Mouse (Mus musculus): ENCODE measurements at regions not wholly inside any gene's neighbourhood (a gene's known extent, or its start where the extent isn't known, plus 50 kb on each side); places are given as distances from the start of the nearest gene placed in this dataset.

GRCm38 (mm10) chr15:36929786-36930185 lies 77.8 kb downstream of the Zfp706 start:
- no peak overlapping the region for H3K4me2 ChIP-seq (ENCODE audit: low read length)
- peaks cover 1% of the 10 kb centered on the region in 2 experiments for H3K4me1 ChIP-seq (ENCODE audit: control insufficient read depth in 2 of 2, insufficient read depth in 2 of 2, low read length in 2 of 2)
- WGBS, result 73% methylated on average over 2 of the region's 2 CpGs
- no peak overlapping the region for H3K27ac ChIP-seq (replicated peaks in 1 of 2; ENCODE audit: control insufficient read depth in 1 of 2, insufficient read depth in 1 of 2, low read depth in 2 of 2, low read length in 2 of 2)
- ATAC-seq (ENCODE audit: insufficient number of reproducible peaks, insufficient read depth, low FRiP score, low read depth), result no peak
- H3K27me3 ChIP-seq (ENCODE audit: control insufficient read depth, insufficient read depth, low read length), result no peaks in the 10 kb centered on the region
- H3K4me3 ChIP-seq (ENCODE audit: control insufficient read depth in 1 of 2, insufficient read depth in 1 of 2, low read depth in 1 of 2, low read length in 2 of 2), result no peak overlapping the region
- no peak overlapping the region for H3K9ac ChIP-seq (ENCODE audit: low read length)
- no peaks in the 10 kb centered on the region for H3K36me3 ChIP-seq (ENCODE audit: control insufficient read depth, insufficient read depth, low read length)
- no peaks in the 10 kb centered on the region for H3K9me3 ChIP-seq (ENCODE audit: control insufficient read depth, low read length)

- ATAC-seq (ENCODE audit: insufficient number of reproducible peaks, insufficient read depth, low FRiP score, low read depth), result no peak
- 81% methylated on average over 3 of the region's 3 CpGs for WGBS
Measured at GRCm38 (mm10) chr15:36929088-36929487, 78.5 kb downstream of the Zfp706 start.

DNA sequence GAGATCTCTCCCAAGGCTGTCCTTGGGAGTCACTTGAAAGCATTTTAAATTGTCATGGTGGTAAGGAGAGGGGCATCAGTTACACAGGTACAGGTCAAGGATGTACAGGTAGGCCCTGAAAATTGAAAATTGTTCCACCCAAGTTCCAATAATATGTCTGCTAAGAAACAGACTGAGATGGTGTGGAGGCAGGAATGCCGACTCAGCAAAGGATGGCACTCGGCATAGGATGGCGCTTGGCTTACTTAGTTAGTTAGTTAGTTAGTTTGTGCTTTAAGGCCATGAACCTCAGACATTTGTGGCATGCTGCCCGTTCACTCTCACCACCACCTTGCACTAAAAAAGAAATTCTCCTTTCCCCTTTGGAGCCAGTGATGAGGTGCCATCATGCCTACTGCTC lies 78.9 kb downstream of the Zfp706 start:
- Histone ChIP-seq H3K27me3 (ENCODE audit: control insufficient read depth, insufficient read depth, low read length) (no peaks in the 10 kb centered on the region), H3K27ac (replicated peaks in 1 of 2; ENCODE audit: control insufficient read depth in 1 of 2, insufficient read depth in 1 of 2, low read depth in 2 of 2, low read length in 2 of 2) (no peak overlapping the region), H3K4me2 (ENCODE audit: low read length) (no peak overlapping the region), H3K9me3 (ENCODE audit: control insufficient read depth, low read length) (no peaks in the 10 kb centered on the region), H3K9ac (ENCODE audit: low read length) (no peak overlapping the region), H3K4me3 (ENCODE audit: control insufficient read depth in 1 of 2, insufficient read depth in 1 of 2, low read depth in 1 of 2, low read length in 2 of 2) (no peak overlapping the region), H3K36me3 (ENCODE audit: control insufficient read depth, insufficient read depth, low read length) (no peaks in the 10 kb centered on the region), H3K4me1 (ENCODE audit: control insufficient read depth in 2 of 2, insufficient read depth in 2 of 2, low read length in 2 of 2) (peaks cover 11 to 12% of the 10 kb centered on the region in 2 experiments)
- ATAC-seq (ENCODE audit: insufficient number of reproducible peaks, insufficient read depth, low FRiP score, low read depth), result no peak
- WGBS, result 92% methylated on average over 4 of the region's 4 CpGs

More at GRCm38 (mm10) chr15:36929088-36929487, 78.5 kb downstream of the Zfp706 start:
- H3K4me3 ChIP-seq (ENCODE audit: control insufficient read depth in 1 of 2, insufficient read depth in 1 of 2, low read depth in 1 of 2, low read length in 2 of 2), result no peak overlapping the region
- H3K4me1 ChIP-seq (ENCODE audit: control insufficient read depth in 2 of 2, insufficient read depth in 2 of 2, low read length in 2 of 2), result peaks cover 7 to 8% of the 10 kb centered on the region in 2 experiments
- no peaks in the 10 kb centered on the region for H3K36me3 ChIP-seq (ENCODE audit: control insufficient read depth, insufficient read depth, low read length)
- no peak overlapping the region for H3K27ac ChIP-seq (replicated peaks in 1 of 2; ENCODE audit: control insufficient read depth in 1 of 2, insufficient read depth in 1 of 2, low read depth in 2 of 2, low read length in 2 of 2)
- H3K9me3 ChIP-seq (ENCODE audit: control insufficient read depth, low read length), result no peaks in the 10 kb centered on the region
- no peaks in the 10 kb centered on the region for H3K27me3 ChIP-seq (ENCODE audit: control insufficient read depth, insufficient read depth, low read length)
- H3K9ac ChIP-seq (ENCODE audit: low read length), result no peak overlapping the region
- H3K4me2 ChIP-seq (ENCODE audit: low read length), result no peak overlapping the region

DNA sequence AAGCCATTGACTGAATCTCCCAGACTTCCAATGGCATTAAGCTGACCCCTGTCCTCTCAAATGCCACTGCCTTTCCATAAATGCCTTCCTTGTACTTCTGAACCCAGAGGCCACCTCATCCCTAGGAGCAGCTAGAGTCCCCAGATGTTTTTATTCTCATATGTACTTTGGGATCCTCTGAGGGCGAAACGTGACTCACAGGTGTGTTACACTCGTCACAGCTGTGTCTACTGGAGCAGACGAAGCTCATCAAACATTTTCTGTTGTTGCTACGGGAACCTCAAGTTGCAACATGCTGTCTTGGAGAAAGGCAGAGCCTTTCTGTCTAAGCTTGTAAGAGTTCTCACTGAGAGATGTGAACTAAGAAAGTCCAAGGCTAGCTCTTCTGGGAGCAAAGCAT lies 80.1 kb downstream of the Zfp706 start:
- H3K4me3 ChIP-seq (ENCODE audit: control insufficient read depth in 1 of 2, insufficient read depth in 1 of 2, low read depth in 1 of 2, low read length in 2 of 2), result no peak overlapping the region
- H3K9ac ChIP-seq (ENCODE audit: low read length), result no peak overlapping the region
- H3K4me2 ChIP-seq (ENCODE audit: low read length), result no peak overlapping the region
- WGBS, result 92% methylated on average over 5 of the region's 5 CpGs
- H3K9me3 ChIP-seq (ENCODE audit: control insufficient read depth, low read length), result no peaks in the 10 kb centered on the region
- no peak overlapping the region for H3K27ac ChIP-seq (replicated peaks in 1 of 2; ENCODE audit: control insufficient read depth in 1 of 2, insufficient read depth in 1 of 2, low read depth in 2 of 2, low read length in 2 of 2)
- peaks cover 11 to 13% of the 10 kb centered on the region in 2 experiments for H3K4me1 ChIP-seq (ENCODE audit: control insufficient read depth in 2 of 2, insufficient read depth in 2 of 2, low read length in 2 of 2)
- no peak for ATAC-seq (ENCODE audit: insufficient number of reproducible peaks, insufficient read depth, low FRiP score, low read depth)
- H3K36me3 ChIP-seq (ENCODE audit: control insufficient read depth, insufficient read depth, low read length), result no peaks in the 10 kb centered on the region
- H3K27me3 ChIP-seq (ENCODE audit: control insufficient read depth, insufficient read depth, low read length), result no peaks in the 10 kb centered on the region

DNA sequence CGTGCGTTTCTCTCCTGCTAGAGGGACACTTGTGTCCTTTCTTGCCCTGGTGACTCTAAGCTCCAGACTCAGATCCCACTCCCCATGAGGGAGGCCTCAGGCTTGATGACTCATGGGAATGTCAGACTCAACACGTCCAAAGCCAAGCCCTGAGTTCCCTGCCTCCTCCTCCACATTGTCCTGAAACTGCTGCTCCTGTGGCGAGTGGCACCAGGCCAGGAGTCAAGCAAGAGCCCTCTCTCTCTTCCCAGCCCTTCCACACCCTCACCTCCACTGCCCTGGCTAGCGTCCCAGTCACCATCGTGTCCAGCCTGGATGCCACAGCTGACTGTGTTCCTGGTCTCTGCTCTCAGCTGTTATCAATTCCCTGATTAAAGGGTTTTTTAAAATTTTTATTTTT lies 83.4 kb downstream of the Zfp706 start:
- peak; percentile 73 for ATAC-seq (ENCODE audit: insufficient number of reproducible peaks, insufficient read depth, low FRiP score, low read depth)
- Histone ChIP-seq H3K9ac (ENCODE audit: low read length) (no peak overlapping the region), H3K4me2 (ENCODE audit: low read length) (peak overlapping the region; percentile 20; the same call in 1 of the 2 replicates), H3K4me1 (ENCODE audit: control insufficient read depth in 2 of 2, insufficient read depth in 2 of 2, low read length in 2 of 2) (peaks cover 11 to 13% of the 10 kb centered on the region in 2 experiments), H3K27ac (replicated peaks in 1 of 2; ENCODE audit: control insufficient read depth in 1 of 2, insufficient read depth in 1 of 2, low read depth in 2 of 2, low read length in 2 of 2) (peak overlapping the region; percentile 57 to 74), H3K27me3 (ENCODE audit: control insufficient read depth, insufficient read depth, low read length) (no peaks in the 10 kb centered on the region), H3K4me3 (ENCODE audit: control insufficient read depth in 1 of 2, insufficient read depth in 1 of 2, low read depth in 1 of 2, low read length in 2 of 2) (no peak overlapping the region), H3K36me3 (ENCODE audit: control insufficient read depth, insufficient read depth, low read length) (no peaks in the 10 kb centered on the region), H3K9me3 (ENCODE audit: control insufficient read depth, low read length) (no peaks in the 10 kb centered on the region)
- 18% methylated on average over 6 of the region's 6 CpGs for WGBS

GRCm38 (mm10) chr15:36921384-36921783 lies 86.2 kb downstream of the Zfp706 start:
- no peak overlapping the region for H3K9ac ChIP-seq (ENCODE audit: low read length)
- no peaks in the 10 kb centered on the region for H3K36me3 ChIP-seq (ENCODE audit: control insufficient read depth, insufficient read depth, low read length)
- H3K4me2 ChIP-seq (ENCODE audit: low read length), result no peak overlapping the region
- no peaks in the 10 kb centered on the region for H3K27me3 ChIP-seq (ENCODE audit: control insufficient read depth, insufficient read depth, low read length)
- H3K9me3 ChIP-seq (ENCODE audit: control insufficient read depth, low read length), result no peaks in the 10 kb centered on the region
- H3K27ac ChIP-seq (replicated peaks in 1 of 2; ENCODE audit: control insufficient read depth in 1 of 2, insufficient read depth in 1 of 2, low read depth in 2 of 2, low read length in 2 of 2), result no peak overlapping the region
- no peak overlapping the region for H3K4me3 ChIP-seq (ENCODE audit: control insufficient read depth in 1 of 2, insufficient read depth in 1 of 2, low read depth in 1 of 2, low read length in 2 of 2)
- H3K4me1 ChIP-seq (ENCODE audit: control insufficient read depth in 2 of 2, insufficient read depth in 2 of 2, low read length in 2 of 2), result peaks cover 22 to 24% of the 10 kb centered on the region in 2 experiments
- 45% methylated on average over 3 of the region's 3 CpGs for WGBS
- no peak for ATAC-seq (ENCODE audit: insufficient number of reproducible peaks, insufficient read depth, low FRiP score, low read depth)

GRCm38 (mm10) chr15:36920886-36921285 lies 86.7 kb downstream of the Zfp706 start:
- Histone ChIP-seq H3K9ac (ENCODE audit: low read length) (no peak overlapping the region), H3K36me3 (ENCODE audit: control insufficient read depth, insufficient read depth, low read length) (no peaks in the 10 kb centered on the region), H3K4me2 (ENCODE audit: low read length) (no peak overlapping the region), H3K9me3 (ENCODE audit: control insufficient read depth, low read length) (no peaks in the 10 kb centered on the region), H3K27ac (replicated peaks in 1 of 2; ENCODE audit: control insufficient read depth in 1 of 2, insufficient read depth in 1 of 2, low read depth in 2 of 2, low read length in 2 of 2) (no peak overlapping the region), H3K27me3 (ENCODE audit: control insufficient read depth, insufficient read depth, low read length) (no peaks in the 10 kb centered on the region), H3K4me1 (ENCODE audit: control insufficient read depth in 2 of 2, insufficient read depth in 2 of 2, low read length in 2 of 2) (peaks cover 23 to 24% of the 10 kb centered on the region in 2 experiments), H3K4me3 (ENCODE audit: control insufficient read depth in 1 of 2, insufficient read depth in 1 of 2, low read depth in 1 of 2, low read length in 2 of 2) (no peak overlapping the region)
- ATAC-seq (ENCODE audit: insufficient number of reproducible peaks, insufficient read depth, low FRiP score, low read depth), result no peak

- Histone ChIP-seq H3K4me3 (ENCODE audit: control insufficient read depth in 1 of 2, insufficient read depth in 1 of 2, low read depth in 1 of 2, low read length in 2 of 2) (no peak overlapping the region), H3K27ac (replicated peaks in 1 of 2; ENCODE audit: control insufficient read depth in 1 of 2, insufficient read depth in 1 of 2, low read depth in 2 of 2, low read length in 2 of 2) (no peak overlapping the region), H3K27me3 (ENCODE audit: control insufficient read depth, insufficient read depth, low read length) (no peaks in the 10 kb centered on the region), H3K9me3 (ENCODE audit: control insufficient read depth, low read length) (no peaks in the 10 kb centered on the region), H3K9ac (ENCODE audit: low read length) (no peak overlapping the region), H3K4me1 (ENCODE audit: control insufficient read depth in 2 of 2, insufficient read depth in 2 of 2, low read length in 2 of 2) (peaks cover 21% of the 10 kb centered on the region in 2 experiments), H3K36me3 (ENCODE audit: control insufficient read depth, insufficient read depth, low read length) (no peaks in the 10 kb centered on the region), H3K4me2 (ENCODE audit: low read length) (no peak overlapping the region)
- ATAC-seq (ENCODE audit: insufficient number of reproducible peaks, insufficient read depth, low FRiP score, low read depth), result no peak
- 90% methylated on average over 5 of the region's 5 CpGs for WGBS
Measured at GRCm38 (mm10) chr15:36919704-36920103, 87.9 kb downstream of the Zfp706 start.

Data from heart, embryonic 14.5 days (tissue).